Mouse (Mus musculus): ENCODE measurements at regions not wholly inside any gene's neighbourhood (a gene's known extent, or its start where the extent isn't known, plus 50 kb on each side); places are given as distances from the start of the nearest gene placed in this dataset.
A peak's percentile ranks its signal among the peaks of the same experiment; 100 is the strongest.

- DNase-seq (ENCODE audit: low spot score in 2 of 2): no peak
These were observed 63.0 kb downstream of the Kbtbd8 start for GRCm38 (mm10) chr6:95179993-95180392.

GRCm38 (mm10) chr6:95182238-95182637, 65.2 kb downstream of the Kbtbd8 start:
- DNase-seq (ENCODE audit: low spot score in 2 of 2): no peak

GRCm38 (mm10) chr6:95185074-95185931, 68.3 kb downstream of the Kbtbd8 start:
- no peak for DNase-seq (ENCODE audit: low spot score in 2 of 2)

- no peak for DNase-seq (ENCODE audit: low spot score in 2 of 2)
These were observed 79.6 kb downstream of the Kbtbd8 start for GRCm38 (mm10) chr6:95196631-95197030.

GRCm38 (mm10) chr6:95198611-95199010, 81.6 kb downstream of the Kbtbd8 start:
- no peak for DNase-seq (ENCODE audit: low spot score in 2 of 2)

- no peak for DNase-seq (ENCODE audit: low spot score in 2 of 2)
These were observed 85.3 kb downstream of the Kbtbd8 start for GRCm38 (mm10) chr6:95202291-95202790.

GRCm38 (mm10) chr6:95202978-95203377, 85.9 kb downstream of the Kbtbd8 start:
- no peak for DNase-seq (ENCODE audit: low spot score in 2 of 2)

GRCm38 (mm10) chr6:95204231-95204630, 87.2 kb downstream of the Kbtbd8 start:
- DNase-seq (ENCODE audit: low spot score in 2 of 2): no peak

GRCm38 (mm10) chr6:95207063-95207462, 90.0 kb downstream of the Kbtbd8 start:
- peak in 1 of 2 experiments; percentile 27 for DNase-seq (ENCODE audit: low spot score in 2 of 2)

- DNase-seq (ENCODE audit: low spot score in 2 of 2): no peak
These were observed 100.4 kb downstream of the Kbtbd8 start for GRCm38 (mm10) chr6:95217431-95217830.

- no peak for DNase-seq (ENCODE audit: low spot score in 2 of 2)
These were observed 101.8 kb downstream of the Kbtbd8 start for GRCm38 (mm10) chr6:95218830-95219229.

GRCm38 (mm10) chr6:95223537-95223936, 98.4 kb upstream of the Gm10234 start:
- DNase-seq (ENCODE audit: low spot score in 2 of 2): peak; percentile 40 to 77

- DNase-seq (ENCODE audit: low spot score in 2 of 2): no peak
These were observed 92.0 kb upstream of the Gm10234 start for GRCm38 (mm10) chr6:95229885-95230284.

GRCm38 (mm10) chr6:95234712-95235111, 87.2 kb upstream of the Gm10234 start:
- DNase-seq (ENCODE audit: low spot score in 2 of 2): no peak

GRCm38 (mm10) chr6:95243657-95244056, 78.3 kb upstream of the Gm10234 start:
- DNase-seq (ENCODE audit: low spot score in 2 of 2): no peak

GRCm38 (mm10) chr6:95244911-95245310, 77.0 kb upstream of the Gm10234 start:
- DNase-seq (ENCODE audit: low spot score in 2 of 2): no peak

GRCm38 (mm10) chr6:95256303-95256702, 65.6 kb upstream of the Gm10234 start:
- no peak for DNase-seq (ENCODE audit: low spot score in 2 of 2)

- DNase-seq (ENCODE audit: low spot score in 2 of 2): no peak
These were observed 60.9 kb upstream of the Gm10234 start for GRCm38 (mm10) chr6:95261001-95261400.

GRCm38 (mm10) chr6:95264011-95264869, 57.7 kb upstream of the Gm10234 start:
- DNase-seq (ENCODE audit: low spot score in 2 of 2): no peak

- DNase-seq (ENCODE audit: low spot score in 2 of 2): no peak
These were observed 52.4 kb upstream of the Gm10234 start for GRCm38 (mm10) chr6:95269524-95269923.
